Mouse (Mus musculus) limb, embryonic 15.5 days (tissue): ENCODE measurements around the gene Gm11627. TPM values are rescaled to one million over a fixed set of nuclear protein-coding genes. Genes with fewer than 3 reads are reported as not detected.

ENCODE experiments used
- ATAC-seq: fragments of 200-750 bp; cut with Nextera tagmentation; 2 replicates; pipeline ENCODE4 v1.8.0; 2017; ENCODE audit warnings: low read depth, moderate TSS enrichment; ENCODE audit not compliant: insufficient number of reproducible peaks, low FRiP score, low TSS enrichment
- H3K27ac ChIP-seq: fragments of 300-500 bp; sonication (generic); 2 replicates; pipeline ENCODE4 v1.5.1; 2015; ENCODE audit warnings: moderate library complexity, mild to moderate bottlenecking, inconsistent platforms
- H3K27me3 ChIP-seq: fragments of 300-500 bp; sonication (generic); 2 replicates; pipeline ENCODE4 v1.6.1; 2015; ENCODE audit warnings: inconsistent platforms
- H3K36me3 ChIP-seq: fragments of 300-500 bp; sonication (generic); 2 replicates; pipeline ENCODE4 v1.6.1; 2015; ENCODE audit warnings: inconsistent platforms
- H3K4me1 ChIP-seq: fragments of 300-500 bp; sonication (generic); 2 replicates; pipeline ENCODE4 v1.6.1; 2015; ENCODE audit warnings: inconsistent platforms
- H3K4me2 ChIP-seq: fragments of 300-500 bp; sonication (generic); 2 replicates; pipeline ENCODE4 v1.6.1; 2015; ENCODE audit warnings: mild to moderate bottlenecking, inconsistent platforms
- H3K4me3 ChIP-seq: fragments of 300-500 bp; sonication (generic); 2 replicates; pipeline ENCODE4 v1.5.1; 2015; ENCODE audit warnings: mild to moderate bottlenecking, inconsistent platforms
- H3K9ac ChIP-seq: fragments of 300-500 bp; sonication (generic); 2 replicates; pipeline ENCODE4 v1.6.1; 2015; ENCODE audit warnings: inconsistent platforms
- H3K9me3 ChIP-seq: fragments of 300-500 bp; sonication (generic); 2 replicates; pipeline ENCODE4 v1.6.1; 2016; ENCODE audit warnings: inconsistent platforms
- WGBS: fragments of 180-500 bp; shearing (Covaris S2); methylation state at CpG from one replicate; pipeline ENCODE4 v1.1.7; 2015; 5-methylcytosine and 5-hydroxymethylcytosine counted together
- polyA plus RNA-seq: library from polyadenylated mRNA; unstranded; fragments of >200 nt; fragmentation: Nextera tagmentation; extraction: Ambion mirVana; gene quantifications from 2 replicates; pipeline ENCODE4 v1.2.1, GENCODE M21; 2015

Gm11627 gene
- polyA plus RNA-seq = 10.7 and 11.3 TPM in 2 replicates

- H3K27ac ChIP-seq = peak within 1 kb of the TSS; percentile 91
- 12% methylated on average over 23 of the region's 23 CpGs for WGBS
- ATAC-seq = peak; percentile 62
- H3K4me3 ChIP-seq = peak within 1 kb of the TSS; percentile 38
- H3K9me3 ChIP-seq = no peaks in the 10 kb centered on the region
- no peaks in the 10 kb centered on the region for H3K27me3 ChIP-seq
- H3K9ac ChIP-seq = peak within 1 kb of the TSS; percentile 60
- peak within 1 kb of the TSS; percentile 47 for H3K4me2 ChIP-seq
- H3K4me1 ChIP-seq = peaks cover 46% of the 10 kb centered on the region
- H3K36me3 ChIP-seq = no peaks in the 10 kb centered on the region
Measured at GRCm38 (mm10) chr11:102579165-102580033, at the start of gene Gm11627. Gene Gm11627 (minus strand): TSS chr11:102579461.

- WGBS = 69% methylated on average over 9 of the region's 9 CpGs
- Histone ChIP-seq H3K4me2 (no peak overlapping the region), H3K4me3 (no peak overlapping the region)
Measured at GRCm38 (mm10) chr11:102628529-102628928, 49.3 kb upstream of the Gm11627 start.

DNA sequence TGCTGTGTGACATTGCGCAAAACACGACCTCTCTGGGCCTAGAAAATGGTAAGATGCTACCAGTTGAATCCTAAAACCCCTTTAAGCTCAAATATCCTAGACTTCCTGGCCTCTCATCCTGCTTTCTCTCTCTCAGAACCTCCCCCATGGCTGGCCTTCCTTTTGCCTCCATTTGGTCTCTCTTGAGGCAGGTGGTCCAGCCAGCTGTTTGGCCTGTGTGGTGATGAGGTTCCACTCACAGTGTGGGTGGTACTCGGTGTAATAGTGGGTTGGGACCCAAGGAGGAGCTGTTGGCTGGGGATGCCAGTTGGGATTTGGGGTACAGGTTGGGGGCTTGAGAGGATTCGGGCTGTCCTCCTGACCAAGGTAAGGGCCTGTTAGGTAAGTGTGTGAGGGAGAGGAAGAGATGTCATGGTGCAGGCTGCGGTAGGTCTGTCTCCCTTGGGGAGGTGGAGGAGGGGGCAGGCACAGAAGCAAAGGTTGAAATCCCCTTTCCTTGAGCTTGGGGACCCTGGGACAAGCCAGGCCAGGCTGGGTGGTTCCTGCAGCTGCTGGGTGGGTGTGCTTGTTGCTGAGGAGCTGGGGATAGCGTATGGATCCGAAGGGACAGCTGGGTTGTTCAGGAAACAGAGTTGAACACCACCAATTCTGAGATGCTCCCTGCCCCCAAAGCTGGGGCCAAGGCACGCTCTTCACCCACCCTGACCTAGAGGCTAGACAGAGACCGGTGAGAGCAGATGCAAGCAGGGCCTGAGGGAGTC, 48.1 kb upstream of the Gm11627 start:
- peaks cover 57% of the 10 kb centered on the region for H3K4me1 ChIP-seq

More at GRCm38 (mm10) chr11:102628529-102628928, 49.3 kb upstream of the Gm11627 start:
- Histone ChIP-seq H3K4me1 (peaks cover 61% of the 10 kb centered on the region), H3K36me3 (no peaks in the 10 kb centered on the region), H3K27ac (no peak overlapping the region), H3K27me3 (no peaks in the 10 kb centered on the region), H3K9me3 (no peaks in the 10 kb centered on the region), H3K9ac (no peak overlapping the region)
- ATAC-seq = no peak

GRCm38 (mm10) chr11:102624888-102625407, 45.7 kb upstream of the Gm11627 start:
- H3K27me3 ChIP-seq = no peaks in the 10 kb centered on the region
- H3K36me3 ChIP-seq = no peaks in the 10 kb centered on the region
- 25% methylated on average over 14 of the region's 14 CpGs for WGBS
- H3K4me1 ChIP-seq = peaks cover 37% of the 10 kb centered on the region
- peak overlapping the region; percentile 93 for H3K27ac ChIP-seq
- peak overlapping the region; percentile 40; the same call in 1 of the 2 replicates for H3K4me2 ChIP-seq
- ATAC-seq = peak; percentile 28
- no peaks in the 10 kb centered on the region for H3K9me3 ChIP-seq
- 0 out of 2 replicates have a peak overlapping the region, but pooled peaks have one; percentile 1 for H3K4me3 ChIP-seq
- H3K9ac ChIP-seq = no peak overlapping the region

More for the DNA sequence above, 48.1 kb upstream of the Gm11627 start:
- Histone ChIP-seq H3K4me2 (no peak overlapping the region), H3K9ac (no peak overlapping the region), H3K36me3 (no peaks in the 10 kb centered on the region), H3K27ac (0 out of 2 replicates have a peak overlapping the region, but pooled peaks have one; percentile 38), H3K9me3 (no peaks in the 10 kb centered on the region), H3K27me3 (no peaks in the 10 kb centered on the region), H3K4me3 (no peak overlapping the region)
- WGBS = 76% methylated on average over 9 of the region's 9 CpGs
- no peak for ATAC-seq

GRCm38 (mm10) chr11:102623876-102624789, 44.9 kb upstream of the Gm11627 start:
- Histone ChIP-seq H3K4me3 (peak overlapping the region; percentile 29), H3K9me3 (peaks cover 6% of the 10 kb centered on the region; the same call in 1 of the 2 replicates), H3K4me1 (peaks cover 37% of the 10 kb centered on the region), H3K27me3 (no peaks in the 10 kb centered on the region), H3K9ac (no peak overlapping the region), H3K4me2 (peak overlapping the region; percentile 40), H3K36me3 (no peaks in the 10 kb centered on the region), H3K27ac (peak overlapping the region; percentile 93)
- 6% methylated on average over 17 of the region's 17 CpGs for WGBS
- ATAC-seq = peak; percentile 94

GRCm38 (mm10) chr11:102619449-102619848, 40.2 kb upstream of the Gm11627 start:
- Histone ChIP-seq H3K27me3 (no peaks in the 10 kb centered on the region), H3K9ac (no peak overlapping the region), H3K4me2 (no peak overlapping the region), H3K27ac (no peak overlapping the region), H3K4me3 (no peak overlapping the region), H3K9me3 (peaks cover 6% of the 10 kb centered on the region; the same call in 1 of the 2 replicates), H3K36me3 (no peaks in the 10 kb centered on the region), H3K4me1 (peaks cover 16% of the 10 kb centered on the region)
- no peak for ATAC-seq
- 69% methylated on average over 2 of the region's 2 CpGs for WGBS

DNA sequence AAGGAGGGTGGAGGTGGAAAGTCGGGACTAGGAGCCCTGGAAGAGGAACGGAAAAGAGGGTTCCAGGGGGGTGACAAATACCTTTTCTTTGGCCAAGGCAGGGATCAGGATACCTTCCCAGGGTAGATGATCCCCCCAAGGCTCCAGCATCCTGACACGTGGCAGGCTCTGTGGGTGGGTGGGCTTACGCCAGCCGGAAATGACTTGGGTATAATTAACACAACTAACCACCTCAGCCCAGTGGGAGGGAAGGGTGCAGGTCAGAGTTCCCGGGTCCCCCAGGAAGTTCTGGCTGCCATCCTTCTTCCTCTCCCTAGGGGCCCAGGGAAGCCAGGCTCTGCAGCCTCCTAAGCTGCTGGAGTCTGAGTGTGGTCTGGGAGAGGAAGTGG, 32.0 kb upstream of the Gm11627 start:
- peaks cover 42% of the 10 kb centered on the region for H3K4me1 ChIP-seq
- H3K4me2 ChIP-seq = no peak overlapping the region
- ATAC-seq = no peak
- no peaks in the 10 kb centered on the region for H3K36me3 ChIP-seq
- H3K9ac ChIP-seq = no peak overlapping the region
- H3K9me3 ChIP-seq = no peaks in the 10 kb centered on the region
- 15% methylated on average over 6 of the region's 6 CpGs for WGBS
- no peak overlapping the region for H3K4me3 ChIP-seq
- no peaks in the 10 kb centered on the region for H3K27me3 ChIP-seq
- peak overlapping the region; percentile 99 for H3K27ac ChIP-seq

DNA sequence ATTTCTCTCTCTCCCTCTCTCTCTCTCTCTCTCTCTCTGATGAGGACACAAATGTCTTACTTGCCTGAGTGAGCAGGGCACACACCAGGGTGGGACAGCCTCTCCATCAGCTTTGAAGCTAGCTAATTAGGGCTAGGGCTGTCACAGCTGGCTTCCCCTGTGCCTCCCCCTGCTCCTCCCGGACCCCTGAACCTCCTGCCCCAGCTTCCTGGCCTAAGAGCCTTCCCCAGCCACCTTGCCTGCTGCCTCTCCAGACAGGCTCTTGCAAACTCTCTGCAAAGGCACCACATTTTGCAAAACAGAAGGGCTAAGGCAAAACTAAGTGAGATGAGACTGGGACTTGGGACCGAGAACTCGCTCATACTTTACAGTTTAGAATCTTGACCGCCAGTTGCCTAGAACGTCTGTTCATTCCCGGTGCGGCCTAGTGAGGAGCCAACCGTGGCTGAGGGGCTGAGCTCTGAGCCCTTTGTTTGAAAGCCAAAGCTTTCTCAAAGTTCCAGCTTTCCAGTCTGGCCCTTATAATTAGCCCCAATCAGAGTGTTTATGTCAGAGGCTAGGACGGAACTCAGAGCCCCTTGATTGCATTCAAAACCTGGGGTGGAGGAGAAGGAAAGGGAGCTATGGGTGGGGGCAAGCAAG, 31.5 kb upstream of the Gm11627 start:
- Histone ChIP-seq H3K27ac (peak overlapping the region; percentile 99), H3K4me2 (no peak overlapping the region), H3K9me3 (no peaks in the 10 kb centered on the region), H3K4me3 (no peak overlapping the region), H3K9ac (no peak overlapping the region), H3K27me3 (no peaks in the 10 kb centered on the region), H3K36me3 (no peaks in the 10 kb centered on the region), H3K4me1 (peaks cover 42% of the 10 kb centered on the region)
- 16% methylated on average over 9 of the region's 9 CpGs for WGBS
- no peak for ATAC-seq

GRCm38 (mm10) chr11:102610260-102610659, 31.0 kb upstream of the Gm11627 start:
- ATAC-seq = no peak

DNA sequence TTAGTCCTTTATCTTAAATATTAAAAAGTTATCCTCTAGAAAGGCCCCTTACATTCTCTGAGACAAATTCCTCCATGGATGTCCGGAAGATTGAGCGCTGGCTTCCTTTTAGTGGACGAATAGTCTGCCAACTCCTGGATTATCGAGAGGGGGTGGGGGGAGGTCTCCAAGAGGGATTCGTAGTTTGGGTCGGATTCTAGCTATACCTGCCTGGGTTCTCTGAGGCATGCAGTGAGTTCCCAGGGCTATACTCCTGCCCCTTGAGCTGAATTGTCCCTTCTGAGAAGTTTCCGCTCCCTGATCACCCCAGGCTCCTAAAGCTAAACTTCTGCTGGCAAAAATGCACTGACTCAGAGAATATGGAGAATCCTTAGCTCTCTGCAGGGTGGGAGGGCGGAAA, 30.2 kb upstream of the Gm11627 start:
- Histone ChIP-seq H3K4me3 (0 out of 2 replicates have a peak overlapping the region, but pooled peaks have one; percentile 84), H3K4me1 (peaks cover 42% of the 10 kb centered on the region), H3K9ac (no peak overlapping the region), H3K27ac (peak overlapping the region; percentile 99), H3K36me3 (no peaks in the 10 kb centered on the region), H3K27me3 (no peaks in the 10 kb centered on the region), H3K9me3 (no peaks in the 10 kb centered on the region), H3K4me2 (no peak overlapping the region; the same call in 1 of the 2 replicates)
- ATAC-seq = no peak
- 42% methylated on average over 8 of the region's 8 CpGs for WGBS

More at GRCm38 (mm10) chr11:102610260-102610659, 31.0 kb upstream of the Gm11627 start:
- Histone ChIP-seq H3K27ac (peak overlapping the region; percentile 99), H3K9me3 (no peaks in the 10 kb centered on the region), H3K27me3 (no peaks in the 10 kb centered on the region), H3K9ac (no peak overlapping the region), H3K4me3 (no peak overlapping the region), H3K36me3 (no peaks in the 10 kb centered on the region), H3K4me1 (peaks cover 42% of the 10 kb centered on the region), H3K4me2 (no peak overlapping the region)
- WGBS = 19% methylated on average over 4 of the region's 4 CpGs
